Mouse (Mus musculus) thymus, adult 2 months (tissue): ENCODE data around the gene Dnttip1. TPM values are rescaled to one million over a fixed set of nuclear protein-coding genes. Genes with fewer than 3 reads are reported as not detected.
A peak's percentile ranks its signal among the peaks of the same experiment; 100 is the strongest.

Source experiments
- DNase-seq: peaks from one replicate; pipeline ENCODE4 v3.0.0; 2021
- H3K27ac ChIP-seq: fragments of 200-500 bp; 2 replicates; pipeline ENCODE4 v1.5.1; 2012; ENCODE audit warnings: low read length, control low read depth; ENCODE audit not compliant: control insufficient read depth, insufficient read depth
- H3K27me3 ChIP-seq: fragments of 200-500 bp; 2 replicates; pipeline ENCODE4 v1.6.1; 2012; ENCODE audit warnings: mild to moderate bottlenecking, low read length, moderate library complexity, mixed read lengths; ENCODE audit not compliant: control insufficient read depth, insufficient read depth
- H3K36me3 ChIP-seq: fragments of 200-500 bp; 2 replicates; pipeline ENCODE4 v1.6.1; 2012; ENCODE audit warnings: mild to moderate bottlenecking, low read length, moderate library complexity; ENCODE audit not compliant: control insufficient read depth, insufficient read depth
- H3K4me1 ChIP-seq: fragments of 200-500 bp; replicated peaks from 2 replicates; pipeline ENCODE4 v1.6.1; 2012; ENCODE audit warnings: low read length; ENCODE audit not compliant: control insufficient read depth, insufficient read depth
- H3K4me3 ChIP-seq: fragments of 200-500 bp; 2 replicates; pipeline ENCODE4 v1.5.1; 2012; ENCODE audit warnings: mild to moderate bottlenecking, low read length, control low read depth, moderate library complexity; ENCODE audit not compliant: control insufficient read depth, insufficient read depth
- CTCF ChIP-seq: fragments of 200-500 bp; IDR thresholded peaks from 2 replicates; pipeline ENCODE4 v1.5.1; 2012; ENCODE audit warnings: mild to moderate bottlenecking, control low read depth, low read length, moderate library complexity, borderline replicate concordance; ENCODE audit not compliant: control insufficient read depth, poor library complexity, insufficient read depth; ENCODE audit errors: extremely low read depth
- POLR2A ChIP-seq: fragments of 200-500 bp; IDR thresholded peaks from 2 replicates; pipeline ENCODE4 v1.6.1; 2012; ENCODE audit warnings: mild to moderate bottlenecking, low read length, control low read depth, moderate library complexity; ENCODE audit not compliant: control insufficient read depth, poor library complexity, insufficient read depth; ENCODE audit errors: extremely low read depth
- WGBS: fragments of 180-500 bp; shearing (Covaris S2); methylation state at CpG from one replicate; pipeline ENCODE4 v1.1.7; 2018; 5-methylcytosine and 5-hydroxymethylcytosine counted together
- polyA plus RNA-seq: library from polyadenylated mRNA; depleted of rRNA; stranded (reverse); fragments of >200 nt; gene quantifications from 2 replicates; pipeline ENCODE4 v1.2.3, GENCODE M21; 2012; rRNA removed

Dnttip1 gene
- polyA plus RNA-seq: 60.6 and 134 TPM in 2 replicates

DNA sequence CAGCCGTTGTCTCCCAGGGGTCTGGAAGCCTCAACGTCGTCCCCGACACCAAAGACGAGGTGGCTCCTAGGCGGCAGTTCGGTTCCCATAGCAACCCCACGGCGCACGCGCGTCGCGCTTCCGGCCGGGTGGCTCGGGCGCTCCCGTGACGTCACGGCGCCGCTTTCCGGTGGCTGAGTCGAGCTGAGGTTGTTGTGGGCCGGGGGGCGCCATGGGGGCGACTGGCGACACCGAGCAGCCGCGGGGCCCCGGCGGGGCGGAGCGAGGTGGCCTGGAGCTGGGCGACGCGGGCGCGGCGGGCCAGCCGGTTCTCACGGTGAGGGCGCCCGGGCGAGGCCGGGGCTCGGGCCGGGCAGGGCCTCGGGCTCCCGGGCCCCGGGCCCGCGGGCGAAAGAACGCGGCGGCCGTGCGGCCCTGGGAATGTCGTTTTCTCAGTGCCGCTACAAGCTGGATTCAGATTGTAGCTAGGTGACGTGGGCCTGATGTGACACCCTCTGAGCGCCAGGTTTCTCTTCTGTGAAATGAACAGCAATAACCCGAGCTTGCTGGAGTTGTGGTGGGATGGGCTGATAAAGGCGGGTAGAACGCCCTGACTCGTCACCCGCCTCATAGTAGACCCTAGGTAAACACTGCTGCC is at the start of gene Dnttip1, which contains the start of gene Wfdc3:
TSS of gene Dnttip1 (plus strand) at position 141 of the 637 bp plus-strand sequence.
TSS of gene Wfdc3 (minus strand) at position 89 of the 637 bp plus-strand sequence.
- Histone ChIP-seq H3K4me3 (peak within 1 kb of the TSS; percentile 88), H3K27me3 (no peaks in the 10 kb centered on the region), H3K27ac (no peak within 1 kb of the TSS), H3K4me1 (peaks cover 10% of the 10 kb centered on the region), H3K36me3 (peaks cover 10% of the 10 kb centered on the region)
- TF ChIP-seq CTCF (0 out of 2 replicates have a peak, but pooled peaks have one; percentile 25), POLR2A (peak; percentile 63; the same call in 1 of the 2 replicates)
- under 1% methylated on average over 70 of the region's 70 CpGs for WGBS
- peak; percentile 96 for DNase-seq

GRCm38 (mm10) chr2:164698201-164698600 is 47.6 kb upstream of the Dnttip1 start, which contains the start of gene Spint4:
Gene Spint4 (plus strand): TSS chr2:164698501.
- H3K27ac ChIP-seq: no peak within 1 kb of the TSS
- TF ChIP-seq CTCF (no peak), POLR2A (no peak)
- no peak within 1 kb of the TSS for H3K4me3 ChIP-seq
- 88% methylated on average over 4 of the region's 4 CpGs for WGBS
- H3K4me1 ChIP-seq: peaks cover 5% of the 10 kb centered on the region; the same call in 1 of the 2 replicates
- no peaks in the 10 kb centered on the region for H3K27me3 ChIP-seq
- DNase-seq: no peak
- H3K36me3 ChIP-seq: no peaks in the 10 kb centered on the region

DNA sequence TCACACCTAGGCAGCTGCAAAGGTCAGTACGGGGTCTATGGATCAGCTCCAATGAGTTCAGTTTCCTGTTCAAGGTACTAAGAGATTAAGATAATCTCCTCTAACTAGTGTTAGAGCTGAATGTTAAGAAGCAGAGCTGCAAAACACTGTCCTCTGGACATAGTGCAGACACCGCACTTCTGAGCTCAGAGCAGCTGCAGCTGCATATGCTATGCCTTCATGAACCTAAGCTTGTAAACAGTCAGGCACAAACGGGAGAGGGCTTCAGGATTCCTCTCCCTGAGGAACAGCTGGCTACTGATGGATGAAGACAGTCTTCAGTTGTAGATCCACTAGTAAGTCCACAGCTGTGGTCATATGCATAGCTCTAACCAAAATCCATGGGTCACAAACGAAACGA is 44.8 kb upstream of the Dnttip1 start:
- H3K27me3 ChIP-seq: no peaks in the 10 kb centered on the region
- no peak overlapping the region for H3K4me3 ChIP-seq
- DNase-seq: no peak
- no peak overlapping the region for H3K27ac ChIP-seq
- H3K36me3 ChIP-seq: no peaks in the 10 kb centered on the region
- TF ChIP-seq CTCF (no peak), POLR2A (no peak)
- no peaks in the 10 kb centered on the region for H3K4me1 ChIP-seq
- 84% methylated on average over 5 of the region's 5 CpGs for WGBS

DNA sequence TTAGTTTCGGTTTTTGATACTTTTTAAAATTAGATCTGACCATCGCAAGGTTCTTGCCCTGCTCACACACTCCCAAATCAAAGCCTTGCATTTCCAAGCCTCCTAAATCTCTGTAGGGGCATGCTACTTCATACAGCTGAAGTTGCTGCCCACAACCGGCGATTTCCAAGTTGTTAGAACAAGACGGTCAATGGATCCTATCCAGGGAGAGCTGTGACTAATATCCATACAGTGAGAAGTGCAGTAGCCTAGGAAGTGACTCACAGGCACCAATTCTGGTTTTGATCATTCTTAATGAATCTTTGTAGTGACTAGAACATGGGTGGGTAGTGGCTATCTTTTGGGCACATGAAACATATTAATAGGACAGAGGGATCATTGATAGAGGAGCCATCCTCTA is 44.0 kb upstream of the Dnttip1 start:
- H3K27me3 ChIP-seq: no peaks in the 10 kb centered on the region
- no peak overlapping the region for H3K27ac ChIP-seq
- 84% methylated on average over 5 of the region's 5 CpGs for WGBS
- no peak for DNase-seq
- H3K4me3 ChIP-seq: no peak overlapping the region
- TF ChIP-seq CTCF (no peak), POLR2A (no peak)
- H3K36me3 ChIP-seq: no peaks in the 10 kb centered on the region
- H3K4me1 ChIP-seq: no peaks in the 10 kb centered on the region

- no peaks in the 10 kb centered on the region for H3K36me3 ChIP-seq
- DNase-seq: no peak
- no peak for TF ChIP-seq POLR2A
- TF ChIP-seq CTCF: no peak
- WGBS: 89% methylated on average over 5 of the region's 5 CpGs
- H3K27me3 ChIP-seq: no peaks in the 10 kb centered on the region
- H3K4me1 ChIP-seq: no peaks in the 10 kb centered on the region
- H3K27ac ChIP-seq: no peak overlapping the region
- H3K4me3 ChIP-seq: no peak overlapping the region
These were observed 41.5 kb upstream of the Dnttip1 start for GRCm38 (mm10) chr2:164704235-164704634.

DNA sequence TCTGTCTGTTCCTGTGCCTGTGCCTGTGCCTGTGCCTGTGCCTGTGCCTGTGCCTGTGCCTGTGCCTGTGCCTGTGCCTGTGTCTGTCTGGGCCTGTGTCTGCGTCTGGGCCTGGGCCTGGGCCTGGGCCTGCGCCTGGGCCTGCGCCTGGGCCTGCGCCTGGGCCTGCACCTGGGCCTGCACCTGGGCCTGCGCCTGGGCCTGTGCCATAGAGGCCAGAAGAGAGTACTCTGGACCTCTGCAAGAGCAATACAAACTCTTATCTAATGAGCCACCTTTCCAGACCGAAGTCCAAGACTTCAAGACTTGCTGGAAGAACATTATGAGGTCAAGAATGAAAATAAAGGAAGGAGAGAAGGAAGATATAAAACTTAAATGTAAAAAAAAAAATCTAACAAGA is 40.5 kb upstream of the Dnttip1 start:
- no peak overlapping the region for H3K4me3 ChIP-seq
- TF ChIP-seq CTCF: no peak
- TF ChIP-seq POLR2A: no peak
- H3K27ac ChIP-seq: no peak overlapping the region
- WGBS: 97% methylated on average over 6 of the region's 6 CpGs
- no peaks in the 10 kb centered on the region for H3K36me3 ChIP-seq
- no peaks in the 10 kb centered on the region for H3K27me3 ChIP-seq
- DNase-seq: no peak
- no peaks in the 10 kb centered on the region for H3K4me1 ChIP-seq
